Mouse (Mus musculus) bone marrow macrophage, adult 2 months (primary cell): ENCODE data around the gene Chchd6.

Source experiments
- CTCF ChIP-seq: IDR thresholded peaks from 2 replicates; pipeline ENCODE4 v1.5.1; 2012; ENCODE audit warnings: low read depth, mild to moderate bottlenecking, low read length, moderate library complexity
- POLR2A ChIP-seq: IDR thresholded peaks from 2 replicates; pipeline ENCODE4 v1.6.1; 2012; ENCODE audit warnings: mild to moderate bottlenecking, low read depth, low read length, borderline replicate concordance

DNA sequence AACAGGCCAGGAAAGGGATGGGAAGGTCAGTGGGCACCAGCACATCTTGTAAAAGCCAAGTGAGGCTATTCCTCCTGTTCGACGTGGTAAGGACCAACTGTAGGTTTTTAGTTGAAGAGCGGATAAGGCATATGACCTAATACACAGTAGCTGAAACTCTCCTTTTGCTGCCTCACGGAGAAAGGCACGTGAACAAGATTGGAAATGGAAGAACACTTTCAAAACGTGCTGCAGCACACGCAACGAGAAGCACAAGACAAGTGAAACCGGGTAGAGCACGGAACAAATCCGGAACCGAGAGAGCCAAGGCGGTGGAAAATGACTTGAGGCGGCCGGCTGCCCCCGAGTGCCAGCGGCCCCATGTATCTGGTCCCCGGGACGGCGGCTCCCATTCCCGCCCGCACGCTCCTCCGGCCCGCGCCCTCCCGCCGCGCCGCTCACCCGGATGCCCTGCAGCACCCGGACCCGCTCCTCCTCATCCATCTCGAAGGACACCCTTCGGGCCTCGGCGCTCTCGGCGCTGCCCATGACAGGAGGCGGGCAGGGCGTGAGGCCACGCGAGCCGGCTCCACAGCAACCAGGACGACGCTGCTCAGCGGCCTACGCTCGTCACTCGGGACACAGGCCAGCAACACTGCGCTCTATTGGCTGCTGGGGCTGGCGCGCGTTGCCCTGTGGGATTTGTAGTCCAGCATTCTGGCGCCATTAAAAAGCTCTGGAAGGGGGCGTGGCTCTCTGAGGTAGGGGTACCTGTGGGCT, at the start of gene Chchd6:
- no peak for TF ChIP-seq CTCF
- TF ChIP-seq POLR2A = no peak
